ENCODE assay signal across 14 mouse cellular contexts in the genomic region with DNA sequence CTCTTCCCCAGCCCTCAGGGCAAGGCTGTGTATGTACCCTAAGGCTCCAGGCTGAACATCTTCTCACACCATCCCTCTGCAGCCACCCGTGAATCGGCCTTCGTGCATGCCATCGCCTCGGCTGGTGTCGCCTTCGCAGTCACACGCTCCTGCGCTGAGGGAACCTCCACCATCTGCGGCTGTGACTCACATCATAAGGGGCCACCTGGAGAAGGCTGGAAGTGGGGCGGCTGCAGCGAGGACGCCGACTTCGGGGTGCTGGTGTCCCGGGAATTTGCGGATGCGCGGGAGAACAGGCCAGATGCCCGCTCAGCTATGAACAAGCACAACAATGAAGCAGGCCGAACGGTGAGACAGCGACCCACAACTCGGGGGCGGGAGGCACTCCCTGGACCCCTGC. TPM values are rescaled to one million over a fixed set of nuclear protein-coding genes. Genes with fewer than 3 reads are reported as not detected.
DNase-seq lines count a peak whose midpoint lies in the region; ATAC-seq lines count a peak whose summit lies in the region.
"Had no signal": no experiment of that assay in that cellular context is flagged by ENCODE, and none has a peak within 500 bp of the region (broad histone marks: within the 10 kb centered on the region; RNA-seq: fewer than 3 reads in every experiment).

No protein-coding gene starts in this region.

- DNase-seq in hindbrain, embryonic 10.5 days (ENCODE audit: low spot score) = no peak
- no peak for DNase-seq in hindbrain, embryonic 14.5 days (ENCODE audit: low spot score)
- DNase-seq in left cerebral cortex, adult 8-10 months (ENCODE audit: low spot score in 2 of 2) = peak; percentile 28 to 79
- no peak for DNase-seq in heart, embryonic 10.5 days (ENCODE audit: low spot score)
- no peak for DNase-seq in adrenal gland, adult 2 months
- DNase-seq: adrenal gland, postnatal 10 days; kidney, postnatal 25 days; lung, adult 18-20 months had no signal

- H3K4me3 ChIP-seq in hindbrain, embryonic 10.5 days = no peak overlapping the region
- no peak overlapping the region for H3K4me3 ChIP-seq in hindbrain, embryonic 12.5 days
- H3K4me3 ChIP-seq in hindbrain, embryonic 14.5 days (replicated peaks; ENCODE audit: low read length) = no peak overlapping the region
- no peak overlapping the region for H3K4me3 ChIP-seq in neural tube, embryonic 14.5 days (ENCODE audit: low read depth, low read length)
- H3K4me3 ChIP-seq in heart, embryonic 10.5 days = no peak overlapping the region
- no peak overlapping the region for H3K4me3 ChIP-seq in heart, embryonic 12.5 days
- H3K4me3 ChIP-seq: erythroblast, embryonic 14.5 days had no signal

- H3K4me2 ChIP-seq in hindbrain, embryonic 12.5 days (replicated peaks) = no peak overlapping the region
- H3K4me2 ChIP-seq in hindbrain, embryonic 14.5 days (replicated peaks) = peak overlapping the region; percentile 92
- H3K4me2 ChIP-seq in neural tube, embryonic 14.5 days (ENCODE audit: low read depth, low read length) = peak overlapping the region; percentile 94; the same call in 1 of the 2 replicates
- H3K4me2 ChIP-seq in heart, embryonic 12.5 days = no peak overlapping the region

- H3K4me1 ChIP-seq in hindbrain, embryonic 10.5 days (replicated peaks) = peaks cover 65% of the 10 kb centered on the region
- peaks cover 54% of the 10 kb centered on the region for H3K4me1 ChIP-seq in hindbrain, embryonic 12.5 days
- H3K4me1 ChIP-seq in hindbrain, embryonic 14.5 days (replicated peaks; ENCODE audit: control insufficient read depth, insufficient read depth, low read length) = peaks cover 35% of the 10 kb centered on the region
- peaks cover 32% of the 10 kb centered on the region for H3K4me1 ChIP-seq in neural tube, embryonic 14.5 days (ENCODE audit: control insufficient read depth, insufficient read depth, low read length)
- peaks cover 36% of the 10 kb centered on the region for H3K4me1 ChIP-seq in heart, embryonic 10.5 days
- H3K4me1 ChIP-seq in heart, embryonic 12.5 days (replicated peaks) = peaks cover 28% of the 10 kb centered on the region

- ATAC-seq in hindbrain, embryonic 12.5 days (ENCODE audit: low FRiP score) = no peak
- no peak for ATAC-seq in hindbrain, embryonic 14.5 days (ENCODE audit: low FRiP score)
- ATAC-seq in neural tube, embryonic 14.5 days (ENCODE audit: low read depth) = no peak
- no peak for ATAC-seq in heart, embryonic 12.5 days (ENCODE audit: insufficient number of reproducible peaks, low FRiP score)

- WGBS in hindbrain, embryonic 10.5 days = 49% methylated on average over 25 of the region's 25 CpGs
- WGBS in hindbrain, embryonic 12.5 days = 47% methylated on average over 25 of the region's 25 CpGs
- whole genome bisulfite sequencing in hindbrain, embryonic 14.5 days = 46% methylated on average over 25 of the region's 25 CpGs
- 41% methylated on average over 25 of the region's 25 CpGs for WGBS in neural tube, embryonic 14.5 days
- WGBS in heart, embryonic 10.5 days = 83% methylated on average over 25 of the region's 25 CpGs
- 76% methylated on average over 25 of the region's 25 CpGs for WGBS in heart, embryonic 12.5 days

- no peaks in the 10 kb centered on the region for H3K9me3 ChIP-seq in hindbrain, embryonic 10.5 days
- no peaks in the 10 kb centered on the region for H3K9me3 ChIP-seq in hindbrain, embryonic 12.5 days (replicated peaks)
- no peaks in the 10 kb centered on the region for H3K9me3 ChIP-seq in hindbrain, embryonic 14.5 days (ENCODE audit: control insufficient read depth, low read length)
- H3K9me3 ChIP-seq in neural tube, embryonic 14.5 days (ENCODE audit: control insufficient read depth, low read length) = no peaks in the 10 kb centered on the region
- no peaks in the 10 kb centered on the region for H3K9me3 ChIP-seq in heart, embryonic 10.5 days
- H3K9me3 ChIP-seq in heart, embryonic 12.5 days (replicated peaks) = no peaks in the 10 kb centered on the region

- H3K27me3 ChIP-seq in hindbrain, embryonic 10.5 days (ENCODE audit: insufficient read depth, poor library complexity, severe bottlenecking) = peaks cover 83% of the 10 kb centered on the region
- H3K27me3 ChIP-seq in hindbrain, embryonic 12.5 days = peaks cover 75% of the 10 kb centered on the region
- H3K27me3 ChIP-seq in hindbrain, embryonic 14.5 days (ENCODE audit: control insufficient read depth, insufficient read depth, low read length) = peaks cover 14% of the 10 kb centered on the region
- H3K27me3 ChIP-seq in neural tube, embryonic 14.5 days (ENCODE audit: control insufficient read depth, insufficient read depth, low read length) = no peaks in the 10 kb centered on the region
- H3K27me3 ChIP-seq in heart, embryonic 10.5 days (ENCODE audit: insufficient read depth, poor library complexity, severe bottlenecking) = peaks cover 89% of the 10 kb centered on the region
- H3K27me3 ChIP-seq in heart, embryonic 12.5 days (replicated peaks) = peaks cover 88% of the 10 kb centered on the region

- H3K27ac ChIP-seq in hindbrain, embryonic 10.5 days = peak overlapping the region; percentile 92
- no peak overlapping the region for H3K27ac ChIP-seq in hindbrain, embryonic 12.5 days
- H3K27ac ChIP-seq in hindbrain, embryonic 14.5 days = no peak overlapping the region
- no peak overlapping the region for H3K27ac ChIP-seq in neural tube, embryonic 14.5 days (ENCODE audit: low read depth, low read length)
- H3K27ac ChIP-seq in heart, embryonic 10.5 days = no peak overlapping the region
- H3K27ac ChIP-seq in heart, embryonic 12.5 days (ENCODE audit: poor library complexity, severe bottlenecking) = no peak overlapping the region
- H3K27ac ChIP-seq: stomach, postnatal 0 days had no signal

- peaks cover 35% of the 10 kb centered on the region for H3K36me3 ChIP-seq in hindbrain, embryonic 10.5 days
- H3K36me3 ChIP-seq in hindbrain, embryonic 12.5 days = no peaks in the 10 kb centered on the region
- no peaks in the 10 kb centered on the region for H3K36me3 ChIP-seq in hindbrain, embryonic 14.5 days (replicated peaks; ENCODE audit: control insufficient read depth, insufficient read depth)
- H3K36me3 ChIP-seq in neural tube, embryonic 14.5 days (ENCODE audit: control insufficient read depth, insufficient read depth, low read length) = no peaks in the 10 kb centered on the region
- no peaks in the 10 kb centered on the region for H3K36me3 ChIP-seq in heart, embryonic 10.5 days
- no peaks in the 10 kb centered on the region for H3K36me3 ChIP-seq in heart, embryonic 12.5 days

- H3K9ac ChIP-seq in hindbrain, embryonic 12.5 days = no peak overlapping the region
- no peak overlapping the region for H3K9ac ChIP-seq in hindbrain, embryonic 14.5 days
- 0 out of 2 replicates have a peak overlapping the region, but pooled peaks have one; percentile 7 for H3K9ac ChIP-seq in neural tube, embryonic 14.5 days (replicated peaks; ENCODE audit: low read depth, low read length)
- H3K9ac ChIP-seq in heart, embryonic 12.5 days = no peak overlapping the region

RNA-seq across cellular contexts. Expression of a gene that starts 37.3 kb away (rescaled TPM):
- 11.2 and 12.3 TPM in 2 replicates for polyA plus RNA-seq in hindbrain, embryonic 10.5 days (2016; fragmentation: Nextera tagmentation; extraction: Ambion mirVana)
- 8.0 and 8.7 TPM in 2 replicates for polyA plus RNA-seq in hindbrain, embryonic 12.5 days (2016; fragmentation: Nextera tagmentation; extraction: Ambion mirVana)
- polyA plus RNA-seq in hindbrain, embryonic 14.5 days (2014; fragmentation: Nextera tagmentation; extraction: Ambion mirVana) = 9.0 and 9.1 TPM in 2 replicates
- total RNA-seq in left cerebral cortex, adult 8-10 months (2022) = 1 to 10 TPM; 1.3 to 2.6 (median 1.9) TPM
- polyA plus RNA-seq in neural tube, embryonic 14.5 days (2014; fragmentation: Nextera tagmentation; extraction: Ambion mirVana) = 9.5 and 11.2 TPM in 2 replicates
- polyA plus RNA-seq in heart, embryonic 10.5 days (2016; fragmentation: Nextera tagmentation; extraction: Ambion mirVana) = 0.28 and 1.5 TPM in 2 replicates
- polyA plus RNA-seq in heart, embryonic 12.5 days (2016; fragmentation: Nextera tagmentation; extraction: Ambion mirVana) = 0.12 and 0.23 TPM in 2 replicates
- under 1 TPM in 1 of 2 experiments, not detected in 1; 0.17 TPM for total RNA-seq in adrenal gland, adult 2 months (2021)
- not detected in 2 replicates for polyA plus RNA-seq in adrenal gland, adult 2 months (2012; rRNA removed)
- total RNA-seq: megakaryocyte progenitor cell, adult 5-6 weeks had no signal
- polyA plus RNA-seq: erythroblast, embryonic 14.5 days had no signal

Comparison
In these comparisons a context has a peak if more than half of its experiments do, and no peak if none do; other contexts are left out.
1. H3K4me2 ChIP-seq: peak in hindbrain, embryonic 14.5 days (single experiment) and neural tube, embryonic 14.5 days (single experiment); none in hindbrain, embryonic 12.5 days (single experiment) and heart, embryonic 12.5 days (single experiment).
2. DNase-seq: peak in left cerebral cortex, adult 8-10 months (2 of 2); none in hindbrain, embryonic 10.5 days (single experiment), hindbrain, embryonic 14.5 days (single experiment), heart, embryonic 10.5 days (single experiment) and adrenal gland, adult 2 months (single experiment).